Mouse (Mus musculus) heart, postnatal 25 days (tissue): Measurements from ENCODE around the gene Ppib. TPM values are rescaled to one million over a fixed set of nuclear protein-coding genes. Genes with fewer than 3 reads are reported as not detected.

Experiments used
- DNase-seq: peaks from one replicate; pipeline ENCODE4 v3.0.0; 2022; ENCODE audit warnings: low spot score
- intact Hi-C: fragments of 180-260 bp; cut with DNase I; formaldehyde crosslinking; loops from one replicate; pipeline ENCODE4 v1.15.1; 2025
- total RNA-seq, 2 experiments: library from RNA; stranded (reverse); gene quantifications; 2 replicates each; pipeline ENCODE4 v1.2.3; 2021

The Ppib gene
- total RNA-seq, 2 experiments from 2014 or later: 144 to 157 TPM

DNA sequence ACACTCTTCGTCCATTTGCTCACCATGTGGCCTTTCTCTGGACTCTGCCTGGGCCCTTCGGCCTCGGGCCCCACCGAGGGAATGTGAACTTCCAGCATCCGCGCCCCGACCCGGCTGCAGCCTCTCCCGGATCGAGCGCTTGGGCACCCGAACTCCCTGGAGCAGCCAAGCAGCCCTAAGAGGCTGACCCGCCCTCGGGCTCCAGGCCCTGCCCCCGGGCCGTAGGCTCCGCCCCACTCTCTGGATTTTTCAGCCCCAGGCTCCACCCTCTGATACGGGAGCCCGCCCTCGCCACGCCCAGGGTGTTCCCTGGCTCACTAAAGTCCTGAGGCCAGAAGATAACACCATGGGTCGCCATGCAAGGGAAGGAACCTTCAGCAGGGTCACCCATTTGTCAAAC lies 9.6 kb downstream of the Ppib start, which contains the start of gene Snx22:
Gene Snx22, minus strand, starts transcription at position 137 of the 400 bp plus-strand sequence.
- DNase-seq: peak; percentile 62
- intact Hi-C loops: no loop called here

DNA sequence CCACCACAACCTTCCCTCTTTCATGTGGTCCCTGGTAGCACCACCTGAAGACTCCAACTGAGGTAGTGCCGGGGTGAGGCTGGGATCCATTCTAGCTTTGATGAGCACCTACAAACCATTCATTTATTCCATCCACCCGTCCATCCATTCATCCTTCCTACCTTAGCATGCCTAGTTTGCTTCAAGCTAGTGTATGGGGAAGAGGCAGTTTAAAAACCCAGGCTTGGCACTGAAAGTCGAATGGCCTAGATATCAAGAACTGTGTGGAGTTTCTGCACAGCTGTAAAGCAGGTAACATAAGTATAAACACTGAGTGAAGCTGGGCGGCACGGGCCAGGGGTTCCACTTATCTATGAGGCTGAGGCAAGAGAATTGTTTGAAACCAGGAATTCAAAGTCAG lies 10.1 kb downstream of the Ppib start:
- no peak for DNase-seq
- intact Hi-C loops: no loop called here

DNA sequence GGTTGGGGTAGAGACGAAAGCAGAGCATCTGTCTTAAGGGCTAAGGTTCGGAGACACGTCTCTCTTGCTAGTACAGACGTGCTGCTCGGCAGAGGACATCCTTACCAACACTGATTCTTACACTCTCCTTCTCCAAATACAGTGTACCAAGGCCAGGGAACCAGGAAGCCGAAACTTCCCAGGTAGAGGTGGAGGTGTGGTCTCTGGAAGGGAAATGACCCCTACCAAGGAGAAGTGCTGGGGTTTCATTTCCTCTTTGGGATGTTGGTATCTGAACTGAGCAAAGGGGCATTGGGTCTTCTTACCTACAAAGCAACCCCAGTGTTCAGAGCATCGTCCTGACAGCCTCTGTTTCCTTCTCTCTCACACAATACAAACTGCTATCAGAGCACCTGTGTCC lies 12.7 kb downstream of the Ppib start:
- intact Hi-C loops: no loop called here
- DNase-seq: no peak

DNA sequence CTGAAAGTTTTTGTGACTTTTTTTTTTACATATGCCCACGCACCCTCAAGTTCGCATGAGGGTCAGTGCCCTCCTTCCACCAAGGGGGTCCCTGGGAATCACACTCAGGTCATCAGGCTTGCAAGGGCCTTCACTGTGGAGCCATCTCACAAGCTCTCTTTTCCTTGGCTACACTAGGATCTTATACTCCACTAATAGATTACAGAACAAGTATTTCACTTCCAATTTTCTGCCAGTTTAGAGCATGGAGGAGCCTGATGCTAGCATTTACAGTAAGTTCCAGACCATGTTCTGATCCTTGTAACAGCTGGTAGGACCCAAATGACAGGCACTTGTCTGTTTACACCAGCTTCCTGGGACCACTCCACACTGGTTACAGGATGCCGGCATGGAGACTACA lies 18.1 kb downstream of the Ppib start:
- DNase-seq: no peak
- intact Hi-C loops: no loop called here

DNA sequence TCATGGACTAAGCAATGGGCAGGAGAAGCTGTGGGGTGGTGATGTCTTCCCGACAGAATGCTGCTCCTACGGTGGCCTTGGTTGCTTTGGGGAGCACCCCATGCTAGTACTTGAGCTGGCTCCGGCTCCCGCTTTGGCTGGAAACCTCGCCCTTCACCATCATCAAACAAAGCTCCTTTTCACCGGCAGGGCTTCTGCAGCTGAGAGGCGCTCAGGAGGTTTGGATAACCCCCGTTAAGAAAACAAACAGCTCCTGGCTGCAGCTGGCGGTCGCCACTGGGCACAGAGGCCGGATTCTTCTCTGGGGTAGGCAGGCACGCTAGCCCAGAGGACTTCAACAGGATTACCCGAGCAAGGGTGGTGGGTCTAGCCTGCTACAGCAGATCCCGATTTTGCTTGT lies 18.5 kb downstream of the Ppib start:
- intact Hi-C loops: no loop called here
- DNase-seq: no peak

DNA sequence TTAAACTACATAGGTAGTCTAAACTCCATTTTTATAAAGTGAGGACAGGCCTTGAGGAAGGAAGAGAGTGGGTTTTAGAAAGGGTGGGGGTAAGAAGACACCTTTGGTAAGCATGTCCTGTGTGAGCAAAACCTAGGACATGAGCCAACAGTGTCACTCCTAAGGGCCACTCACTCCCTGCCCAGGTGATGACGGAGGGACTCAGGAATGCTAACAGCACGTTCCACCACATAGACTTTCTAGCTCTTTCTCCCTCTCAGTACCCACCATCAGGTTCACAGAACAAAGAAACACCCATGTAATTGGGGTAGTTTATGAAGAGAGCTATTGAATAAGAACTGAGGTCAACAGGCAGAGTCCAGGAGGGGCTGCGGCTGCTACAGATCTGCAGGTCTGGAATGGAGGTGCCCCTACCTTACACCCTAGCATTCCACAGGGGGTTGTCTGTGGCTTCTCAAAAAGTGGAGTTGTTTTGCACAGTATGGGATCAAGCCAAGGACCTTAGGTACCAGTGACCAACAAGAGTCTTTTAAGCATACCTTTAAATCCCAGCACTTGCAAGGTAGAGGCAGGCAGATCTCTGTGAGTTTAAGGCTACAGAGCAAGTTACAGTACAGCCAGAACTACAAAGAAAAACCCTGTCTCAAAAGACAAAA lies 20.9 kb downstream of the Ppib start:
- intact Hi-C loops: loop anchor here (10.0 kb wide), 1 partner anchor 476 kb away; no protein-coding TSS in a partner anchor
- no peak for DNase-seq

DNA sequence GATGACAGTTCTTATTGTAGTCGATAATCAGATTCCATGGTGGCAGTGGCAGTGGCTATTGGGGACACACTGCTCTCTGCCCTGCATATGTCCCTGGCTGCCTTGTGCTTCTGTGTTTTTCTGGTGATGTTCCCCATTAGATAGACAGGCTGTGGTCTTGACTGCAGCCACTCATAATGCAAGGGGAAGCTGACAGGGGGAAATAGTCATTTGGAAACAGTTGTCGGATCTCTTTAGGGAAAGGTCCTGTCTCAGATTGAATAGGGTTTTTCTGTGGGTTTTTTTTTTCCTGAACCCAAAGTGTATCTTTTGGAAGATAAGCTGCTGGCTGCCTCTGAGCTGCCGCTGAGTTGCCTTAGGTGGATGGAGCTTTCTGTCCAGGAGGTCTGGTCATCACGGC lies 22.0 kb downstream of the Ppib start:
- no peak for DNase-seq
- intact Hi-C loops: loop anchor here (10.0 kb wide), 1 partner anchor 477 kb away; no protein-coding TSS in a partner anchor

DNA sequence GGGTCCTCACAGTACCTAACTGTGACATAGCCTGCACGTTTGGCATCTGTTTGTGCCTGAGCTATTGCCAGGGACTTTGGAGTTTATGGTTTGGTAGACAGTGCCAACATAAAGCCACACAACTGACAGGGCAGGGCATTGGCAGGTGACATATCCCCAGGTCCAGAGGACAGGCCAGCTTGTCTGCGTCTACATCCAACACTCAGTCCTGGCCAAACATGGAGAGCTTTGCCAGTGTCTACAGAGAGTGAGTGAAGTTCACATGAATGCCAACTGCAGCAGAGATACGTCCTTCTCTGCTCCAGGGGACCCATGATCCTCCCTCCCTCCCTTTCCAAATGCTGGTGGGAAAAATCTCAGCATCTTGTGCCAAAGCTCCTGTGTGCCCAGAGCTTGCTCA lies 24.1 kb downstream of the Ppib start:
- intact Hi-C loops: loop anchor here (10.0 kb wide), 1 partner anchor 479 kb away; no protein-coding TSS in a partner anchor
- no peak for DNase-seq

DNA sequence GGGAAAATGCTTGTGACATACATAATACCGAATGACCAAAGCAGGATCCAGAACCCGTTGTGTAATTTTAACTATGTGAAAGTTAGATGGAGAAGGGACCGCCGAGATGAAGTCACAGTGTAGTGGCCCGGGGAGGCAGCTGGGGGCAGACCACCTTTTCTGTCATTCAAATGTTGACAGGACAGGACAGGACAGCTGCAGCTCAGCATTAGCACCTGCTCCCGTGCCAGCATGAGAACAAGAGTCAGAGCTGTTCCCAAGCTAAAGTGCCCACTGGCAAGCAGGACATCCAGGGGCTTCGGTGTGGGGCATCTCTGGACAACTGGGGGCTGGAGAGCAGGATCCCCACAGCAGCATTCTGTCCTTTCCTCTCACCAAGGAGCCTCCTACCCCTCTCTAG lies 27.0 kb downstream of the Ppib start:
- intact Hi-C loops: loop anchor here (5.0 to 10.0 kb wide), 3 partner anchors 35 to 482 kb away; no protein-coding TSS in a partner anchor
- DNase-seq: no peak

DNA sequence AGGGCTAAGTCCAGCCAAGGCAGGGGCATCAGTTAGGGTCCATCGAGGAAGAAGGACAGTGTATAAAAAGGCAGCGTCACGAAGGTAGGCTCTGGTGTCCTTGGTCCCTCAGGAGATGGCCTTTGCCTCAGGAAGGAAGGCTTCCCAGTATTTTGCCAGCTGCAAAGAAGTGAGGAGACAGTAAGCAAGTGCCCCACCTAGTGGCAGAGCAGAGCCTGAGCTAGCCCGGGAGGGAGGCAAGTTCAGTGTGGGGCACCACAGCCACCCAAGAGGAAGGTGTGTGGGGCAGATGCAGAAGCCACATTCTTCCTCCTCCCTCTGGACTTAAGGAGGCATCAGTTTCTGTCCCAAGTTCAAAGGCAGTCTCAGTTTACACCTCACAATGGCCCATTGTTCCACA lies 28.4 kb downstream of the Ppib start:
- DNase-seq: no peak
- intact Hi-C loops: loop anchor here (5.0 to 10.0 kb wide), 3 partner anchors 36 to 484 kb away; no protein-coding TSS in a partner anchor

DNA sequence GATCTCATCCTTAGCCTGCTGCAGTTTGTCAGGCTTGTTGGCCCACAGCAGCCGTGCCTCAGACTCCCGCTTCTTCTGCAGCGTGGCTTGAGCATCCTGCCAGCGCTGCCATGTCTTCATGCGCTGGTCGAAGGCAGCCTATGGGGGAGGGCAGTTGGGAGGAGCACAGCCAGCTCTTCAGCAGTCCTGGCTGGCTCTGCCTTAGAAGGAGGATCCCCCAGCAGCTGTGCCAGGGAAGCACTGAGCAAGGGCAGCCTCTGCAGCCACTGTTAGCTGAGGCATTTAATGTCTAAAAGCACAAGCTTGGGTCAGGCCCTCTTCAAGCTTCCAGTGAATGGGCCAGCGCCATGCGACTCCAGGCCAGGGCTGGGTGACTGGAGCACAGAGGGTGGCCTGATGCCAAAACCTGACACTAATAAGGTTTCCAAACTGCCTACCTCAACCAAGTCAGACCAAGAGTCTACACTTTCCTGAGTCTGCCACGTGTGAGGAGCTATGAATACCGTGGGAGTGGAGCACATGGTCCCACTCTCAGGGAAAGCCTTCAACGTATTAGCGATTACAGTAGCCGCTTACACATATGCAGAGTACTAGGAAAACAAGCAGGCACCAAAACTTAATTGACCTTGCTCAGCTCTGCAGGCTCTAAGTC lies 30.7 kb downstream of the Ppib start:
- intact Hi-C loops: no loop called here
- no peak for DNase-seq

DNA sequence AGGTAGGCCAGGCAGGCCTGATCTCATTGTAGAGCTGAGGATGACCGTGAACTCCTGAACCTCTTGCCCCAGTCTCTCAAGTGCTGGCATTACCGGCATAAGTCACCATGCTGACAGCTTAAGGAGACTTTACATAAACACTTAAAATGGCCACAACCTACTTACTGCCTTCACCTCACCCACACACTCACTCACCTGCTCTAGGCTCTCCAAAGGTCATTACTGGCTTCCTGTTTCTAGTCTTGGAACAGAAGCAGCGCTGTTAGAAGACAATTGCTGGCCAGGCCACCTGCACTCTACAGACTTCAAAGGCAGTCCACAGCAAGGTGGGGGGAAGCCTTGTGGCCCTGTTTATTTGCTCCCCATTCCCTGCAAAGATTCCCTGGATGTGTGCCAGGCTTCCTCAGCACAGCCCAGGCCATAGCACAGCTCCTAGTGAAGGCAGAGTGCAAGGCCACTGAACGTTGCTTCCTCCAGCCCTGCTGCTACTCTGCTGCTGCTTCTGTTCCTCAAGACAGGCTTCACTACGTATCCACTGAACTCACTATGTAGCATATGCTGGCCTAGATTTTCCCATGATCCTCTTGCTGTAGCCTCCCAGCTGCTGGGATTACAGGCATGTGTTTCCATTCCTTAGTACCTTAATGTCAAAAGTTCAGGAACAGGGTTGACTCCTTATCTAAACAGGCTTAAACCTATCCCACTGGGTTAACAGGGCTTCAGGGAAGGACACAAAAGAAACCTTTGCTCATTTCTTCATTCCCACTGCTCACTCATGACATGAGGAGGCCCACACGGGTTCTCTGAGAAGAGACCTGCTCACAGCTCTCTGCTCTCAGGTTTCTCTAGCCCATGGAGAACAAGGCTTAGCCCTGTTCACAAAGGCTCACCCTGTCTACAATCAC lies 31.6 kb downstream of the Ppib start:
- intact Hi-C loops: no loop called here
- no peak for DNase-seq

DNA sequence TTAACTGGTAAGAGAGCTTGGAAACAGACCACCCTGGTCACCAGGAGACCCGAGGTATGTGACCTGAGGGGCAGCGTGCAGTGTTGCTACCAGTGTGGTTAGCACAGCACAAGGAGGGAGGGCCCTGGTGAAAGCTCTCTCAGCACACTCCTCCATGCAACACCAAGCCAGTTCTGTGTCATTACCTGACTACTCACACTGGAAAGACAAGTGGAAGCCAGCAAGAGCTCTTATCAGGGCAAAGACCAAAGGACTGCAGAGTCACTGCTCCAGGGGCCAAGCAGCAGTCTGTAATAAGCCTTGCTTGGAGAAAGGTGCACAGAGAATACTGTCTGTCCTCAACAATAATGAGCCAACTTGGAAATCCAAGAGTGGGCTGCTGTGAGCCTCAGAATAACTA lies 32.6 kb downstream of the Ppib start:
- DNase-seq: no peak
- intact Hi-C loops: no loop called here

DNA sequence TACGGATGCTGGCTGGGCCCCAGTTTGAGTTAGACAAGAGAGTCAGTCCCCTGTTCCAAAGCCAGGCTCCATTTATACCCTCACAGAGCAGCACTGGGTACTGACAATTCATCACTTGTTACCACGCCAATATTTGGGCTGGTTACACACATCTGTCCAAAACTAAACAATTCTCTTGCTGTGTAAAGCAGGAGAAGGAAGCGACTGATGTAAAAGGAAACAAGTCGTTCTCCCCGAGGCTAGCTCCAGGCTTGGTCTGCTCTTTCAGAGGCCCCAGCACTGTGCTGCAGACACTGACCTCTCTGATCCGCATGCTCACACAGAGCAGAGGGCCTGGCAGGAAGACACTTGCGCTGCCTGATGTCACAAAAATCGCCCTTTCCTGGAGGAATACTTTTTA lies 41.6 kb downstream of the Ppib start:
- intact Hi-C loops: no loop called here
- DNase-seq: no peak

DNA sequence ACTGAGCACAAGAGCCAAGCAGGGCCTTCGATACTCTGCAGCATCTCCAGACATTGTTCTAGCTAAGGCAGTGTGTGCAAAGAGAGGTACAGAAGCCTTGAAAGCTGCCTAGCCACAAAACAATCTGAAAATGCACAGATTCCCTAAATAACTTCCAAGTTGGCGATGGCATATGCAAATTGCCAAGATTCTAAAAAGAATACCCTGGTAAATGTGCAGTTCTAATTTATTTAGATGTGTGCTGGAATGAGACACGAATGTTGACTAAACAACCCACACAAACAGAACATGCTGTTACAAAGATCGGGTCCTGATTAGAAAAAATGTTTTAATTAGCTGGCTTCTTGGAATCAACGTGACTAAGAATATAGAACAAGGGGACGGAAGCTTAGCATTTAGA lies 42.6 kb downstream of the Ppib start:
- no peak for DNase-seq
- intact Hi-C loops: no loop called here

DNA sequence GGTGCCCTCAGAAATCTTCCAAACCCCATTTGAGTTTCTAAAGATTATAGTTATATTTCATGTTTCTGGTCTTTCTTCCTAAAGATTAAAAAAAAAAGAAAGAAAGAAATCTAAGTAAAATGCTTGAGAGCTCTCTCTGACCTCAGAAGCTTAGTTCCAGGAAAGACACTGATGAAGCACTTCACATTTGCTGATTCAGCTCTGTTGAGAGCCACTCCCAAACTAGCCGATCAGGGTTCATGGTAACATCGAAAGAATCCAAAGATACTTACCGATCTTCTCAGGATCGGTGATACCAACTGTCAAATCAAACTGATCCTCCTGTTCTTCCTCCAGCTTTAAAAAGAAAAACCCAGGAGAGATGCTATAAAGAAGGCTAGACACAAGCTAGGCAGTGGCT lies 44.6 kb downstream of the Ppib start:
- intact Hi-C loops: no loop called here

DNA sequence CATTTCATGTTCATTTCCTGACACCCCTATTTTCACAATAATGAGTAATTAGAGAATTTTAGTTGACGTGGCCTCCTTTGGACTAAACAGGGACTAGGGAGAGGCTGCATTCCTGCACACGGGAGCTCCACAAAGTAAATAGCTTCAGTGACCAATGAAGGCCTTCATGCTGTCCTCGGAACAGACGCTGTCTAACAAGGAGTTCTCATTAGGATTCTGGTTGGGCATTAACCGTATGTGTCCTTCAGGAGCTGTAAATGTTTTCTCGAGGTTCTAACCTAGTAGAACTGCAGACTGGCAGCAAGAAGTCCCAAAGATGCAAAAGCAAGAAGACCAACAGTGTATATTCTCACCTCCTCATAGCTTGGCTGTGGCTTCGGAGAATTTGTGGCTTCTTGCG lies 45.1 kb downstream of the Ppib start:
- intact Hi-C loops: no loop called here
- DNase-seq: no peak

More for the DNA sequence above, 44.6 kb downstream of the Ppib start:
- DNase-seq: no peak

DNA sequence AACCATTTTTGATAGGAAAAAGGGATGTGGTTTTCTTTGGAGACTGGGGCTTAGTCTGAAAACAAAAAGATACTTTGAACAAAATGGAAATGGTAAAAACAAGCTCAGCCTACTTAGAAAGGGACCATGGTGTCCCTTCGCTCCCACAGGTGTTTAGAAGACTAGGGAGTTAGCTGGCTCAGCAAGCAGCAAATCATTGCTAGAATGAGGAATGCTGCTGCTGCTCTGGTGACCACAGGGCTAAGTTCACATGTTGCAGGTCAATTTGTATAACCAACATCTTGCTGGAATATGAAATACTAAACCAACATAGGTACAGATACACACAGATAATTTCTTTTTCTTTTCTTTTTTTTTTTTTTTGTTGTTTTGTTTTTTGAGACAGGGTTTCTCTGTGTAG lies 49.6 kb downstream of the Ppib start:
- intact Hi-C loops: no loop called here
- no peak for DNase-seq

DNA sequence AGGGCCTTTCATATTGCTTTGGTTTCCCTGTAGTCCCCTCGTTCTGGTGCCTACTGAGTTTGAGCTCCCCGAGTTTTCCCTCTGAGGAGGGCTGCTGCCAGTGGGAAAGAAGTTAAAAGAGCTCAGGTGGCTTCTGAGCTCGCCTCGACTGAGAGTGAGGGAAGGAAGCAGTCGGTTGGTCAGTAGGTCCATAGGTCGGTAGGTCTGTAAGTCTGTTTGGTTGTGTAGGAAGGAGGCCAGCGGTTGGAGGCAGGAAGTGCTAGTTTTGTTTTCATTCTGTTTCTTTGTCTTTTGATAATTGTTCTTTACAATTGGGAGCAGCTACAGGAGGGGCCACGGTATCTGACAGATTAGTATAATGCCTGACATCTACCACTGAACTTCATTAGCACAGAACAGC lies 50.1 kb downstream of the Ppib start:
- intact Hi-C loops: no loop called here
- no peak for DNase-seq

DNA sequence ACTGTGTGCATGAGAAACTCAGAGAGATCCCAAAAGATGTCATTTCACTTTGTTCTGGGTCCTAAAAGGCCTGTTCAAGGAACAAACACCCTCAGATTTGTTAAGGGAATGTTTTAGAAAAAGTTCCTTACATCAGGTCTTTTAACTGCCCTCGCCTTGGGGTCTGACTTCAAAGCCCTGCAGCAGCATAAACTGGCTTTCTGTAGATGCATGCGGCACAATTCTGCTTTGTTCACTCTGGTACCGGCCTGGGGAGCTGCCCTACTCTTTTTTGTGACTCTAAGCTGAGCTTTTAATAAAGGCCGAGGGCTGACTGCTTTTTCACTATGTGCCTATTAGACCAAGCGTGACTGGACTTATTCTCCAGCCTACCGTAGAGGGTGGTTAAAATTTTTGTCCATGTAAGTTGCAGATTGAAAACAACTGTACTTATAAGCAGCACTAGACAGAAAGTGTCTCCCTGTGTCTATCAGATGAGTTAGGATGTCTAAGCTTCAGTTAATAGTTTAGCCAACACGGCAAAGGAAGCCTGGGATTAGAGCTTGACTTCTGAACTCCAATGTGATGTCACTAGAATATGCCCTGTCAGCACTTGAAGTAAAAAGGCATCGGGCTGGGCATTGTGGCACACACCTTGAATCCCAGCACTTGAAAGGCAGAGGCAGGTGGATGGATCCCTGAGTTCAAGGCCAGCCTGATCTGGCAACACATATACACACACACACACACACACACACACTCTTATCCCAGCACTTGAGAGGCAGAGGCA lies 50.8 kb downstream of the Ppib start:
- intact Hi-C loops: no loop called here
- DNase-seq: no peak
